Mouse (Mus musculus): Measurements from ENCODE around the gene Atp8b5. TPM values are rescaled to one million over a fixed set of nuclear protein-coding genes. Genes with fewer than 3 reads are reported as not detected.

The Atp8b5 gene
- polyA plus RNA-seq, 1 experiment from 2014 or later, result 0.35 TPM

GRCm38 (mm10) chr4:43371406-43371805 is 104.4 kb downstream of the Atp8b5 start:
- no peak for ATAC-seq
- H3K4me3 ChIP-seq (replicated peaks), result no peak overlapping the region
- H3K27me3 ChIP-seq, result no peaks in the 10 kb centered on the region
- no peak overlapping the region for H3K9ac ChIP-seq (replicated peaks)
- no peaks in the 10 kb centered on the region for H3K36me3 ChIP-seq
- H3K9me3 ChIP-seq, result no peaks in the 10 kb centered on the region
- H3K4me2 ChIP-seq (replicated peaks), result no peak overlapping the region
- no peaks in the 10 kb centered on the region for H3K4me1 ChIP-seq (replicated peaks)
- H3K27ac ChIP-seq, result no peak overlapping the region
- WGBS, result 78% methylated on average over 11 of the region's 11 CpGs

GRCm38 (mm10) chr4:43372155-43372554 is 105.2 kb downstream of the Atp8b5 start:
- no peak for ATAC-seq
- Histone ChIP-seq H3K4me3 (replicated peaks) (no peak overlapping the region), H3K36me3 (no peaks in the 10 kb centered on the region), H3K9me3 (no peaks in the 10 kb centered on the region), H3K4me1 (replicated peaks) (no peaks in the 10 kb centered on the region), H3K9ac (replicated peaks) (no peak overlapping the region), H3K27me3 (no peaks in the 10 kb centered on the region), H3K27ac (no peak overlapping the region), H3K4me2 (replicated peaks) (no peak overlapping the region)
- WGBS, result 70% methylated on average over 4 of the region's 4 CpGs

- Histone ChIP-seq H3K4me2 (replicated peaks) (no peak overlapping the region), H3K4me3 (replicated peaks) (no peak overlapping the region), H3K4me1 (replicated peaks) (no peaks in the 10 kb centered on the region), H3K9ac (replicated peaks) (no peak overlapping the region), H3K27me3 (no peaks in the 10 kb centered on the region), H3K9me3 (no peaks in the 10 kb centered on the region), H3K27ac (no peak overlapping the region), H3K36me3 (no peaks in the 10 kb centered on the region)
- WGBS, result 88% methylated on average over 4 of the region's 4 CpGs
- ATAC-seq, result no peak
These were observed 107.3 kb downstream of the Atp8b5 start for GRCm38 (mm10) chr4:43374266-43374665.

GRCm38 (mm10) chr4:43379601-43380000 is 112.6 kb downstream of the Atp8b5 start:
- no peaks in the 10 kb centered on the region for H3K9me3 ChIP-seq
- no peak for ATAC-seq
- peaks cover 29% of the 10 kb centered on the region for H3K4me1 ChIP-seq (replicated peaks)
- H3K4me2 ChIP-seq (replicated peaks), result no peak overlapping the region
- H3K36me3 ChIP-seq, result no peaks in the 10 kb centered on the region
- no peak overlapping the region for H3K4me3 ChIP-seq (replicated peaks)
- 93% methylated on average over 6 of the region's 6 CpGs for WGBS
- peaks cover 8% of the 10 kb centered on the region; the same call in 1 of the 2 replicates for H3K27me3 ChIP-seq
- no peak overlapping the region for H3K9ac ChIP-seq (replicated peaks)
- H3K27ac ChIP-seq, result no peak overlapping the region

- peak overlapping the region; percentile 69 for H3K4me2 ChIP-seq (replicated peaks)
- ATAC-seq, result 0 out of 2 replicates have a peak, but pooled peaks have one; percentile 1
- peak overlapping the region; percentile 78 for H3K4me3 ChIP-seq (replicated peaks)
- 66% methylated on average over 10 of the region's 10 CpGs for WGBS
- H3K27ac ChIP-seq, result peak overlapping the region; percentile 76; the same call in 1 of the 2 replicates
- H3K27me3 ChIP-seq, result peaks cover 8% of the 10 kb centered on the region; the same call in 1 of the 2 replicates
- H3K9ac ChIP-seq (replicated peaks), result peak overlapping the region; percentile 84
- H3K36me3 ChIP-seq, result no peaks in the 10 kb centered on the region
- H3K9me3 ChIP-seq, result no peaks in the 10 kb centered on the region
- peaks cover 29% of the 10 kb centered on the region for H3K4me1 ChIP-seq (replicated peaks)
These were observed 114.0 kb downstream of the Atp8b5 start for GRCm38 (mm10) chr4:43380951-43381350.

- Histone ChIP-seq H3K4me1 (replicated peaks) (peaks cover 29% of the 10 kb centered on the region), H3K36me3 (no peaks in the 10 kb centered on the region), H3K9me3 (no peaks in the 10 kb centered on the region), H3K27ac (peak within 1 kb of the TSS; percentile 76), H3K9ac (replicated peaks) (peak within 1 kb of the TSS; percentile 84), H3K4me3 (replicated peaks) (peak within 1 kb of the TSS; percentile 78), H3K4me2 (replicated peaks) (peak within 1 kb of the TSS; percentile 69), H3K27me3 (peaks cover 8% of the 10 kb centered on the region; the same call in 1 of the 2 replicates)
- peak; percentile 97 for ATAC-seq
- whole genome bisulfite sequencing, result 1% methylated on average over 54 of the region's 63 CpGs
These were observed 114.6 kb downstream of the Atp8b5 start, which contains the start of gene Rusc2 for GRCm38 (mm10) chr4:43381408-43382154. Gene Rusc2, plus strand, starts transcription at chr4:43381979.

- H3K27ac ChIP-seq, result peak overlapping the region; percentile 76
- ATAC-seq, result peak; percentile 92
- WGBS, result 8% methylated on average over 27 of the region's 33 CpGs
These were observed 115.4 kb downstream of the Atp8b5 start for GRCm38 (mm10) chr4:43382155-43383020.

GRCm38 (mm10) chr4:43383246-43384082 is 116.5 kb downstream of the Atp8b5 start:
- H3K9me3 ChIP-seq, result no peaks in the 10 kb centered on the region
- peak overlapping the region; percentile 78 for H3K4me3 ChIP-seq (replicated peaks)
- 73% methylated on average over 11 of the region's 11 CpGs for WGBS
- H3K27me3 ChIP-seq, result peaks cover 8% of the 10 kb centered on the region; the same call in 1 of the 2 replicates
- peak overlapping the region; percentile 69 for H3K4me2 ChIP-seq (replicated peaks)
- no peak overlapping the region for H3K27ac ChIP-seq
- H3K36me3 ChIP-seq, result no peaks in the 10 kb centered on the region
- ATAC-seq, result no peak
- H3K4me1 ChIP-seq (replicated peaks), result peaks cover 29% of the 10 kb centered on the region
- H3K9ac ChIP-seq (replicated peaks), result 0 out of 2 replicates have a peak overlapping the region, but pooled peaks have one; percentile 39

More at GRCm38 (mm10) chr4:43382155-43383020, 115.4 kb downstream of the Atp8b5 start:
- no peaks in the 10 kb centered on the region for H3K9me3 ChIP-seq
- peak overlapping the region; percentile 84 for H3K9ac ChIP-seq (replicated peaks)
- peak overlapping the region; percentile 78 for H3K4me3 ChIP-seq (replicated peaks)
- H3K4me1 ChIP-seq (replicated peaks), result peaks cover 29% of the 10 kb centered on the region
- H3K36me3 ChIP-seq, result no peaks in the 10 kb centered on the region
- peaks cover 8% of the 10 kb centered on the region; the same call in 1 of the 2 replicates for H3K27me3 ChIP-seq
- peak overlapping the region; percentile 69 for H3K4me2 ChIP-seq (replicated peaks)

GRCm38 (mm10) chr4:43384083-43384460 is 117.1 kb downstream of the Atp8b5 start:
- Histone ChIP-seq H3K4me1 (replicated peaks) (peaks cover 29% of the 10 kb centered on the region), H3K9ac (replicated peaks) (no peak overlapping the region), H3K4me3 (replicated peaks) (no peak overlapping the region), H3K27ac (no peak overlapping the region), H3K4me2 (replicated peaks) (no peak overlapping the region), H3K36me3 (no peaks in the 10 kb centered on the region), H3K27me3 (peaks cover 8% of the 10 kb centered on the region; the same call in 1 of the 2 replicates), H3K9me3 (no peaks in the 10 kb centered on the region)
- ATAC-seq, result no peak
- WGBS, result 84% methylated on average over 5 of the region's 5 CpGs

- Histone ChIP-seq H3K9ac (replicated peaks) (no peak overlapping the region), H3K27ac (no peak overlapping the region), H3K4me2 (replicated peaks) (no peak overlapping the region), H3K4me1 (replicated peaks) (peaks cover 29% of the 10 kb centered on the region), H3K36me3 (no peaks in the 10 kb centered on the region), H3K9me3 (no peaks in the 10 kb centered on the region), H3K4me3 (replicated peaks) (no peak overlapping the region), H3K27me3 (peaks cover 8% of the 10 kb centered on the region; the same call in 1 of the 2 replicates)
- WGBS, result 96% methylated on average over 3 of the region's 3 CpGs
- no peak for ATAC-seq
These were observed 117.6 kb downstream of the Atp8b5 start for GRCm38 (mm10) chr4:43384541-43384940.

GRCm38 (mm10) chr4:43386932-43387331 is 120.0 kb downstream of the Atp8b5 start:
- no peak overlapping the region for H3K9ac ChIP-seq (replicated peaks)
- no peaks in the 10 kb centered on the region for H3K36me3 ChIP-seq
- no peak overlapping the region for H3K27ac ChIP-seq
- peaks cover 18% of the 10 kb centered on the region for H3K4me1 ChIP-seq (replicated peaks)
- ATAC-seq, result no peak
- H3K4me3 ChIP-seq (replicated peaks), result no peak overlapping the region
- no peaks in the 10 kb centered on the region for H3K27me3 ChIP-seq
- no peak overlapping the region for H3K4me2 ChIP-seq (replicated peaks)
- H3K9me3 ChIP-seq, result no peaks in the 10 kb centered on the region

All from midbrain, embryonic 13.5 days (tissue).